Mouse (Mus musculus): ENCODE data around the gene Gm21973. TPM values are rescaled to one million over a fixed set of nuclear protein-coding genes. Genes with fewer than 3 reads are reported as not detected.

The Gm21973 gene
- not detected for total RNA-seq (2023)

GRCm38 (mm10) chr15:10325080-10325479, at the start of gene Gm21973:
Gene Gm21973, plus strand, starts transcription at chr15:10325380.

DNA sequence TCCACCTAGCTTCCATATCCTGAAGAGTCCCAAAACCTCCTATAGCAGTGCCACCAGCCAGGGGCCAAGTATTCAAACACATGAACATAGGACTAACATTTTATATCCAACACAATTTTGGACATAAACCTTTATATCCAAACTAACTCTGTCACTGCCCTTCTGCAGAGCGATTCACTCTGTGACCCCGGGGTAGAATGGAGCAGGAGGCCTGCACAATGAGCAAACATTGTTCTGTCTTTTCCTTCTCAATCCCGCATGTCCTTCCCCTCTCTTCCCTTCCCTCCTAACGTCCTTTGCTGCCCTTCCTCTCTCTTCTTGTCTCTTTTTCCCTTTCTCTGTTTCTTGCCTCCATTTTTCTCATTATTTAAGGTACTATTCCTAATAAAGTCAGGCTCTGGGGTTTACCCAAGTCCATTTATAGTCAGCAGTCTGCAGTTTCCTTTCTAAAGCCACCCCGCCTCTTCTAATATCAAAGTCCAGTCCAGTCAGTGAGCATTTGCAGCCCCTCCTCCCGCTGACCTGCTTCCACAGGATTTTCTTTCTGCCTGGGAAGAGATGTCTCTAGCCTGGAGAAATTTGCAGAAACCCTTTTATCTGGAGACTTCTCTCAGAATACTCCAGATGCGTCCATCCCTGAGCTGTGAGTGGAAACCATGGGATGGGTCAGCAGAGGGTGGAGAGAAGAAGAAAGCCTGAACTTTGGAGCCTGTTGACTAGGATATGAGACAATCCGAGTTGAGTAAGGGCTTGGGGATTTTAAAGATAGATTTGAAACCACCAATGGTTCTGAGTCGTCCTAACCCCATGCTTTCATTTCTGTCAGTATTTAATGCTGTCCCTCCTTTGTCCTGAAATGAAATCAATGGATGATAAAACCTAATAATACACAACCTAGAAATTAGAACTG, 33.1 kb downstream of the Gm21973 start, which contains the start of gene Agxt2:
Gene Agxt2 (plus strand): TSS at position 494 of the 910 bp plus-strand sequence.

Other genes starting within 250 kb of the Gm21973 start
- gene Prlr, start 148.1 kb upstream of the Gm21973 start, total RNA-seq (2023): not detected
- gene Agxt2, start 33.2 kb downstream of the Gm21973 start, total RNA-seq (2023): not detected
- gene Dnajc21, start 145.1 kb downstream of the Gm21973 start, total RNA-seq (2023): 10 to 100 TPM; 20.3 to 25.6 TPM
- gene Brix1, start 160.6 kb downstream of the Gm21973 start, total RNA-seq (2023): 10 to 100 TPM; 19.3 to 21.6 TPM
- 10 to 100 TPM; 14.3 to 15.8 TPM for gene Rad1, start 160.6 kb downstream of the Gm21973 start, total RNA-seq (2023)
- not detected for gene Ttc23l, start 233.3 kb downstream of the Gm21973 start, total RNA-seq (2023)